Mouse (Mus musculus) myocyte (in vitro differentiated cells): ENCODE results near the gene Ssc5d.

Experiments
- E2F4 ChIP-seq: IDR thresholded peaks from one replicate; pipeline ENCODE4 v1.6.1; 2011; ENCODE audit warnings: mild to moderate bottlenecking, control low read depth, moderate library complexity; ENCODE audit not compliant: insufficient read depth
- MAX ChIP-seq: IDR thresholded peaks from one replicate; pipeline ENCODE4 v1.6.1; 2011; ENCODE audit warnings: low read depth, mild to moderate bottlenecking, control low read depth
- POLR2A ChIP-seq: IDR thresholded peaks from one replicate; pipeline ENCODE4 v1.6.1; 2011; ENCODE audit warnings: low read depth, mild to moderate bottlenecking, control low read depth, moderate library complexity; ENCODE audit not compliant: insufficient read length
- POLR2AphosphoS2 ChIP-seq: IDR thresholded peaks from one replicate; pipeline ENCODE4 v1.6.1; 2011; ENCODE audit warnings: low read depth, control low read depth; ENCODE audit not compliant: insufficient read length
- SRF ChIP-seq: IDR thresholded peaks from one replicate; pipeline ENCODE4 v1.6.1; 2011; ENCODE audit warnings: low read depth; ENCODE audit not compliant: control insufficient read depth, insufficient read length
- TCF12 ChIP-seq: IDR thresholded peaks from one replicate; pipeline ENCODE4 v1.6.1; 2011; ENCODE audit warnings: mild to moderate bottlenecking, control low read depth; ENCODE audit not compliant: poor library complexity, insufficient read depth, severe bottlenecking

- TF ChIP-seq POLR2AphosphoS2 (no peak), POLR2A (no peak), MAX (no peak), SRF (no peak), E2F4 (no peak), TCF12 (no peak)
Observed at GRCm38 (mm10) chr7:4947855-4948254, 22.3 kb downstream of the Ssc5d start.
